Mouse (Mus musculus): ENCODE data around the gene Yaf2.
"Not testable (repeated sequence)": the region's sequence is repeated elsewhere in the genome, so short reads cannot be mapped to it uniquely, and the experiment has no call there.

Yaf2 gene

GRCm38 (mm10) chr15:93253172-93253571 is 83.6 kb downstream of the Yaf2 start:
- DNase-seq (ENCODE audit: extremely low read depth, low read depth): no peak

- DNase-seq (ENCODE audit: extremely low read depth, low read depth): no peak
Measured at GRCm38 (mm10) chr15:93252396-93252795, 84.3 kb downstream of the Yaf2 start.

- no peak for DNase-seq (ENCODE audit: extremely low read depth, low read depth)
Measured at GRCm38 (mm10) chr15:93251553-93252250, 85.0 kb downstream of the Yaf2 start.

- DNase-seq (ENCODE audit: extremely low read depth, low read depth): no peak
Measured at GRCm38 (mm10) chr15:93243202-93243601, 93.5 kb downstream of the Yaf2 start.

- DNase-seq (ENCODE audit: extremely low read depth, low read depth): not testable (repeated sequence)
Measured at GRCm38 (mm10) chr15:93236456-93236855, 100.3 kb downstream of the Yaf2 start.
